Mouse (Mus musculus): ENCODE measurements around the gene Trmt6. TPM values are rescaled to one million over a fixed set of nuclear protein-coding genes. Genes with fewer than 3 reads are reported as not detected.
A peak's percentile ranks its signal among the peaks of the same experiment; 100 is the strongest.

Gene Trmt6
- total and polyA plus RNA-seq, 2 experiments from 2014 or later: 11.5 to 30.8 TPM

DNA sequence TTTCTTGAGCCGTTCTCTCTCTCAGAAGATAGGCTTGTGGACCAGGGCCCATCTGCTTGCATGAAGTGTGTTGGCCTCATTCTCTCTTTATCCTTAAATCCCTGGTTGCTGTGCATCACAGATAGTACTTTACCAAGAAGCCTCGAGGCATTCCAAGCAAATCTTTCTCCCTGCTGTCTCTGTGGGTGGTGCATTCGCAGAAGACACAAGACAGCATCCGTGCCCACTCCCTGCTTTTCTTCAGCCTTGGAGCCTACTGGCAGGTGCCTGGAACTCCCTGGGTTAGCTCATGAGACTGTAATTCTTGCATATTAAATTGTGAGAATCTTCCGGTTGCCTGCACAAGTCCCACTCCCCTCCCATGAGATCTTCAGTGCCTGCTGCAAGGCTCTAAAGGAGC is 57.9 kb downstream of the Trmt6 start:
- Histone ChIP-seq H3K4me3 (ENCODE audit: low read depth, low read length) (no peak overlapping the region), H3K4me2 (ENCODE audit: low read depth, low read length, poor library complexity, severe bottlenecking) (no peak overlapping the region), H3K27me3 (ENCODE audit: insufficient read depth, low read length) (no peaks in the 10 kb centered on the region), H3K36me3 (ENCODE audit: insufficient read depth, low read length) (no peaks in the 10 kb centered on the region), H3K9ac (replicated peaks; ENCODE audit: low read length, poor library complexity, severe bottlenecking) (no peak overlapping the region), H3K4me1 (ENCODE audit: insufficient read depth, low read length) (0 out of 2 replicates have a peak, but pooled peaks cover 4% of the 10 kb centered on the region), H3K9me3 (ENCODE audit: low read length) (no peaks in the 10 kb centered on the region), H3K27ac (ENCODE audit: low read depth, low read length) (no peak overlapping the region)
- no peak for TF ChIP-seq CTCF (IDR thresholded peaks at IDR 0.05)
- no peak for ATAC-seq (ENCODE audit: low FRiP score)
- 44% methylated on average over 5 of the region's 5 CpGs for WGBS
- DNase-seq (ENCODE audit: low spot score): peak; percentile 24

Other genes with a start within 250 kb of the Trmt6 start
- 55.7 and 78.6 TPM in 2 replicates for gene Gpcpd1, start 228.3 kb downstream of the Trmt6 start, total RNA-seq (2014; rRNA removed)
- 82.9 and 84.0 TPM in 2 replicates for gene Gpcpd1, start 228.3 kb downstream of the Trmt6 start, polyA plus RNA-seq (2015; fragmentation: Nextera tagmentation; extraction: Ambion mirVana)
- gene Shld1, start 129.1 kb downstream of the Trmt6 start, total RNA-seq (2014; rRNA removed): 16.0 and 17.1 TPM in 2 replicates
- gene Shld1, start 129.1 kb downstream of the Trmt6 start, polyA plus RNA-seq (2015; fragmentation: Nextera tagmentation; extraction: Ambion mirVana): 15.7 and 17.1 TPM in 2 replicates
- 43.4 and 47.4 TPM in 2 replicates for gene Chgb, start 34.8 kb downstream of the Trmt6 start, total RNA-seq (2014; rRNA removed)
- gene Chgb, start 34.8 kb downstream of the Trmt6 start, polyA plus RNA-seq (2015; fragmentation: Nextera tagmentation; extraction: Ambion mirVana): 132 and 142 TPM in 2 replicates
- gene Mcm8, start 86 bp upstream of the Trmt6 start, total RNA-seq (2014; rRNA removed): 2.4 and 3.3 TPM in 2 replicates
- gene Mcm8, start 86 bp upstream of the Trmt6 start, polyA plus RNA-seq (2015; fragmentation: Nextera tagmentation; extraction: Ambion mirVana): 4.0 and 4.7 TPM in 2 replicates
- 36.0 and 53.9 TPM in 2 replicates for gene Crls1, start 30.6 kb upstream of the Trmt6 start, total RNA-seq (2014; rRNA removed)
- 18.3 and 19.7 TPM in 2 replicates for gene Crls1, start 30.6 kb upstream of the Trmt6 start, polyA plus RNA-seq (2015; fragmentation: Nextera tagmentation; extraction: Ambion mirVana)
- 1.3 TPM in 2 replicates for gene Lrrn4, start 64.8 kb upstream of the Trmt6 start, total RNA-seq (2014; rRNA removed)
- 0.70 and 0.85 TPM in 2 replicates for gene Lrrn4, start 64.8 kb upstream of the Trmt6 start, polyA plus RNA-seq (2015; fragmentation: Nextera tagmentation; extraction: Ambion mirVana)
- 0.09 and 0.22 TPM in 2 replicates for gene Fermt1, start 129.9 kb upstream of the Trmt6 start, total RNA-seq (2014; rRNA removed)
- not detected in 2 replicates for gene Fermt1, start 129.9 kb upstream of the Trmt6 start, polyA plus RNA-seq (2015; fragmentation: Nextera tagmentation; extraction: Ambion mirVana)

All from midbrain, postnatal 0 days (tissue).